Mouse (Mus musculus) limb, embryonic 13.5 days (tissue): ENCODE data around the gene Tlcd2. TPM values are rescaled to one million over a fixed set of nuclear protein-coding genes. Genes with fewer than 3 reads are reported as not detected.

Source experiments
- ATAC-seq: fragments of 200-750 bp; cut with Nextera tagmentation; 2 replicates; pipeline ENCODE4 v1.8.0; 2017; ENCODE audit warnings: low read depth, moderate number of reproducible peaks, moderate TSS enrichment; ENCODE audit not compliant: low FRiP score
- H3K27ac ChIP-seq: fragments of 300-500 bp; sonication (generic); 2 replicates; pipeline ENCODE4 v1.5.1; 2015; ENCODE audit warnings: inconsistent platforms, mild to moderate bottlenecking, moderate library complexity
- H3K27me3 ChIP-seq: fragments of 300-500 bp; sonication (generic); 2 replicates; pipeline ENCODE4 v1.6.1; 2015; ENCODE audit warnings: mild to moderate bottlenecking, inconsistent platforms
- H3K36me3 ChIP-seq: fragments of 300-500 bp; sonication (generic); 2 replicates; pipeline ENCODE4 v1.6.1; 2015; ENCODE audit warnings: inconsistent platforms, mild to moderate bottlenecking, moderate library complexity
- H3K4me1 ChIP-seq: fragments of 300-500 bp; sonication (generic); 2 replicates; pipeline ENCODE4 v1.6.1; 2015; ENCODE audit warnings: inconsistent platforms
- H3K4me2 ChIP-seq: fragments of 300-500 bp; sonication (generic); replicated peaks from 2 replicates; pipeline ENCODE4 v1.6.1; 2015; ENCODE audit warnings: inconsistent platforms, mild to moderate bottlenecking, moderate library complexity
- H3K4me3 ChIP-seq: fragments of 300-500 bp; sonication (generic); 2 replicates; pipeline ENCODE4 v1.5.1; 2015; ENCODE audit warnings: moderate library complexity, mild to moderate bottlenecking, inconsistent platforms
- H3K9ac ChIP-seq: fragments of 300-500 bp; sonication (generic); 2 replicates; pipeline ENCODE4 v1.6.1; 2015; ENCODE audit warnings: mild to moderate bottlenecking, inconsistent platforms
- H3K9me3 ChIP-seq: fragments of 300-500 bp; sonication (generic); 2 replicates; pipeline ENCODE4 v1.6.1; 2016; ENCODE audit warnings: inconsistent platforms
- WGBS: fragments of 180-500 bp; shearing (Covaris S2); methylation state at CpG from one replicate; pipeline ENCODE4 v1.1.7; 2015; 5-methylcytosine and 5-hydroxymethylcytosine counted together
- polyA plus RNA-seq: library from polyadenylated mRNA; unstranded; fragments of >200 nt; fragmentation: Nextera tagmentation; extraction: Ambion mirVana; gene quantifications from 2 replicates; pipeline ENCODE4 v1.2.1, GENCODE M21; 2015

Tlcd2 gene
- polyA plus RNA-seq, 1 experiment from 2014 or later, result 26.4 TPM

GRCm38 (mm10) chr11:75460103-75460843 lies 1.2 kb upstream of the Tlcd2 start:
- H3K36me3 ChIP-seq, result peaks cover 8% of the 10 kb centered on the region
- H3K4me1 ChIP-seq, result peaks cover 38% of the 10 kb centered on the region
- 2% methylated on average over 19 of the region's 19 CpGs for WGBS
- no peaks in the 10 kb centered on the region for H3K27me3 ChIP-seq
- peak overlapping the region; percentile 97 for H3K4me2 ChIP-seq
- H3K9ac ChIP-seq, result peak overlapping the region; percentile 63
- peak overlapping the region; percentile 73 for H3K4me3 ChIP-seq
- no peak; the same call in 1 of the 2 replicates for ATAC-seq
- peak overlapping the region; percentile 92 for H3K27ac ChIP-seq
- H3K9me3 ChIP-seq, result no peaks in the 10 kb centered on the region

GRCm38 (mm10) chr11:75461743-75462252 lies 283 bp downstream of the Tlcd2 start:
- Histone ChIP-seq H3K4me1 (peaks cover 37% of the 10 kb centered on the region), H3K4me2 (peak overlapping the region; percentile 97), H3K27me3 (no peaks in the 10 kb centered on the region), H3K36me3 (peaks cover 14% of the 10 kb centered on the region), H3K9ac (peak overlapping the region; percentile 70), H3K4me3 (peak overlapping the region; percentile 73), H3K27ac (peak overlapping the region; percentile 63; the same call in 1 of the 2 replicates), H3K9me3 (peaks cover 3% of the 10 kb centered on the region; the same call in 1 of the 2 replicates)
- under 1% methylated on average over 26 of the region's 30 CpGs for WGBS
- ATAC-seq, result peak; percentile 6; the same call in 1 of the 2 replicates

- peaks cover 14% of the 10 kb centered on the region for H3K36me3 ChIP-seq
- no peak for ATAC-seq
- H3K27ac ChIP-seq, result peak overlapping the region; percentile 63; the same call in 1 of the 2 replicates
- H3K27me3 ChIP-seq, result no peaks in the 10 kb centered on the region
- H3K4me1 ChIP-seq, result peaks cover 37% of the 10 kb centered on the region
- H3K4me2 ChIP-seq, result peak overlapping the region; percentile 97
- H3K9me3 ChIP-seq, result peaks cover 4% of the 10 kb centered on the region; the same call in 1 of the 2 replicates
- 7% methylated on average over 13 of the region's 16 CpGs for WGBS
- peak overlapping the region; percentile 73 for H3K4me3 ChIP-seq
- H3K9ac ChIP-seq, result peak overlapping the region; percentile 70
Observed at GRCm38 (mm10) chr11:75462253-75462783, 803 bp downstream of the Tlcd2 start.

GRCm38 (mm10) chr11:75462865-75463336 lies 1.4 kb downstream of the Tlcd2 start:
- Histone ChIP-seq H3K27me3 (no peaks in the 10 kb centered on the region), H3K4me3 (peak overlapping the region; percentile 73), H3K4me2 (peak overlapping the region; percentile 97), H3K9ac (peak overlapping the region; percentile 70), H3K9me3 (peaks cover 4% of the 10 kb centered on the region; the same call in 1 of the 2 replicates), H3K27ac (peak overlapping the region; percentile 63), H3K4me1 (peaks cover 39% of the 10 kb centered on the region), H3K36me3 (peaks cover 14% of the 10 kb centered on the region)
- ATAC-seq, result peak; percentile 26
- WGBS, result 0% methylated on average over 9 of the region's 9 CpGs

- Histone ChIP-seq H3K4me3 (peak overlapping the region; percentile 73), H3K4me2 (peak overlapping the region; percentile 97), H3K9me3 (peaks cover 4% of the 10 kb centered on the region; the same call in 1 of the 2 replicates), H3K27ac (peak overlapping the region; percentile 63), H3K36me3 (peaks cover 14% of the 10 kb centered on the region), H3K27me3 (peaks cover 2% of the 10 kb centered on the region; the same call in 1 of the 2 replicates), H3K4me1 (peaks cover 46% of the 10 kb centered on the region), H3K9ac (no peak overlapping the region)
- WGBS, result 56% methylated on average over 4 of the region's 4 CpGs
- ATAC-seq, result no peak
Observed at GRCm38 (mm10) chr11:75463624-75464023, 2.1 kb downstream of the Tlcd2 start.

GRCm38 (mm10) chr11:75464417-75464816 lies 2.9 kb downstream of the Tlcd2 start:
- Histone ChIP-seq H3K4me3 (no peak overlapping the region), H3K9ac (no peak overlapping the region), H3K36me3 (peaks cover 14% of the 10 kb centered on the region), H3K9me3 (peaks cover 4% of the 10 kb centered on the region; the same call in 1 of the 2 replicates), H3K27me3 (peaks cover 2% of the 10 kb centered on the region; the same call in 1 of the 2 replicates), H3K27ac (no peak overlapping the region), H3K4me2 (no peak overlapping the region), H3K4me1 (peaks cover 46% of the 10 kb centered on the region)
- no peak for ATAC-seq
- WGBS, result 89% methylated on average over 6 of the region's 6 CpGs

- Histone ChIP-seq H3K4me3 (no peak overlapping the region), H3K4me2 (no peak overlapping the region), H3K27me3 (peaks cover 2% of the 10 kb centered on the region; the same call in 1 of the 2 replicates), H3K27ac (no peak overlapping the region), H3K36me3 (peaks cover 14% of the 10 kb centered on the region), H3K4me1 (peaks cover 40% of the 10 kb centered on the region), H3K9me3 (peaks cover 4% of the 10 kb centered on the region; the same call in 1 of the 2 replicates), H3K9ac (no peak overlapping the region)
- no peak for ATAC-seq
- WGBS, result 82% methylated on average over 6 of the region's 6 CpGs
Observed at GRCm38 (mm10) chr11:75465051-75465450, 3.5 kb downstream of the Tlcd2 start.

- peaks cover 2% of the 10 kb centered on the region; the same call in 1 of the 2 replicates for H3K27me3 ChIP-seq
- no peak overlapping the region for H3K4me2 ChIP-seq
- peaks cover 14% of the 10 kb centered on the region for H3K36me3 ChIP-seq
- H3K9me3 ChIP-seq, result peaks cover 4% of the 10 kb centered on the region; the same call in 1 of the 2 replicates
- no peak overlapping the region for H3K27ac ChIP-seq
- WGBS, result 98% methylated on average over 4 of the region's 4 CpGs
- peaks cover 31% of the 10 kb centered on the region for H3K4me1 ChIP-seq
- ATAC-seq, result no peak
- H3K9ac ChIP-seq, result no peak overlapping the region
- H3K4me3 ChIP-seq, result no peak overlapping the region
Observed at GRCm38 (mm10) chr11:75466731-75467505, 5.4 kb downstream of the Tlcd2 start.

- Histone ChIP-seq H3K27ac (peak overlapping the region; percentile 48; the same call in 1 of the 2 replicates), H3K4me1 (peaks cover 24% of the 10 kb centered on the region)
- 18% methylated on average over 19 of the region's 19 CpGs for WGBS
Observed at GRCm38 (mm10) chr11:75467512-75468215, 6.1 kb downstream of the Tlcd2 start.

GRCm38 (mm10) chr11:75468410-75468809 lies 6.9 kb downstream of the Tlcd2 start:
- 67% methylated on average over 7 of the region's 7 CpGs for WGBS
- Histone ChIP-seq H3K4me2 (peak overlapping the region; percentile 83), H3K9ac (peak overlapping the region; percentile 75), H3K36me3 (peaks cover 14% of the 10 kb centered on the region), H3K4me1 (peaks cover 17% of the 10 kb centered on the region), H3K4me3 (peak overlapping the region; percentile 48), H3K27me3 (peaks cover 2% of the 10 kb centered on the region; the same call in 1 of the 2 replicates), H3K9me3 (peaks cover 4% of the 10 kb centered on the region; the same call in 1 of the 2 replicates), H3K27ac (no peak overlapping the region)
- no peak for ATAC-seq

More at GRCm38 (mm10) chr11:75467512-75468215, 6.1 kb downstream of the Tlcd2 start:
- ATAC-seq, result peak; percentile 71; the same call in 1 of the 2 replicates
- Histone ChIP-seq H3K4me3 (peak overlapping the region; percentile 48), H3K36me3 (peaks cover 14% of the 10 kb centered on the region), H3K4me2 (peak overlapping the region; percentile 83), H3K9me3 (peaks cover 4% of the 10 kb centered on the region; the same call in 1 of the 2 replicates), H3K9ac (peak overlapping the region; percentile 75), H3K27me3 (peaks cover 2% of the 10 kb centered on the region; the same call in 1 of the 2 replicates)

- WGBS, result 88% methylated on average over 4 of the region's 4 CpGs
- ATAC-seq, result no peak
Observed at GRCm38 (mm10) chr11:75469261-75469660, 7.7 kb downstream of the Tlcd2 start.

More at GRCm38 (mm10) chr11:75469261-75469660, 7.7 kb downstream of the Tlcd2 start:
- peaks cover 2% of the 10 kb centered on the region; the same call in 1 of the 2 replicates for H3K27me3 ChIP-seq
- no peak overlapping the region for H3K4me3 ChIP-seq
- H3K9ac ChIP-seq, result no peak overlapping the region
- peaks cover 12% of the 10 kb centered on the region for H3K4me1 ChIP-seq
- no peak overlapping the region for H3K4me2 ChIP-seq
- H3K9me3 ChIP-seq, result peaks cover 4% of the 10 kb centered on the region; the same call in 1 of the 2 replicates
- H3K36me3 ChIP-seq, result peaks cover 14% of the 10 kb centered on the region
- no peak overlapping the region; the same call in 1 of the 2 replicates for H3K27ac ChIP-seq
